Mouse (Mus musculus) forebrain, embryonic 14.5 days (tissue): ENCODE measurements at regions not wholly inside any gene's neighbourhood (a gene's known extent, or its start where the extent isn't known, plus 50 kb on each side); places are given as distances from the start of the nearest gene placed in this dataset.

Experiments used
- ATAC-seq: fragments of 200-750 bp; cut with Nextera tagmentation; 2 replicates; pipeline ENCODE4 v1.8.0; 2017; ENCODE audit warnings: mild to moderate bottlenecking, moderate library complexity
- DNase-seq: peaks from one replicate; pipeline ENCODE4 v3.0.0-alpha.2; 2015; ENCODE audit warnings: low spot score
- H3K27ac ChIP-seq: fragments of 300-500 bp; sonication (generic); 2 replicates; pipeline ENCODE4 v1.5.1; 2014; ENCODE audit warnings: low read depth, mild to moderate bottlenecking, control low read depth, low read length, moderate library complexity
- H3K27me3 ChIP-seq: fragments of 300-500 bp; sonication (generic); replicated peaks from 2 replicates; pipeline ENCODE4 v1.6.1; 2014; ENCODE audit warnings: low read length, control low read depth, mixed read lengths; ENCODE audit not compliant: control insufficient read depth, insufficient read depth
- H3K36me3 ChIP-seq: fragments of 300-500 bp; sonication (generic); 2 replicates; pipeline ENCODE4 v1.6.1; 2014; ENCODE audit warnings: low read length, control low read depth; ENCODE audit not compliant: control insufficient read depth, insufficient read depth
- H3K4me1 ChIP-seq: fragments of 300-500 bp; sonication (generic); 2 replicates; pipeline ENCODE4 v1.6.1; 2014; ENCODE audit warnings: antibody characterized with exemption, low read length, control low read depth; ENCODE audit not compliant: control insufficient read depth, insufficient read depth
- H3K4me2 ChIP-seq: fragments of 300-500 bp; sonication (generic); 2 replicates; pipeline ENCODE4 v1.6.1; 2014; ENCODE audit warnings: mild to moderate bottlenecking, control low read depth, low read length
- H3K4me3 ChIP-seq: fragments of 300-500 bp; sonication (generic); 2 replicates; pipeline ENCODE4 v1.5.1; 2014; ENCODE audit warnings: low read depth, low read length, control low read depth
- H3K9ac ChIP-seq: fragments of 300-500 bp; sonication (generic); 2 replicates; pipeline ENCODE4 v1.6.1; 2014; ENCODE audit warnings: mild to moderate bottlenecking, low read length, control low read depth, moderate library complexity
- H3K9me3 ChIP-seq: fragments of 300-500 bp; sonication (generic); replicated peaks from 2 replicates; pipeline ENCODE4 v1.6.1; 2016; ENCODE audit warnings: low read length, control low read depth, mixed read lengths; ENCODE audit not compliant: control insufficient read depth
- WGBS: fragments of 180-500 bp; shearing (Covaris S2); extraction: QIAGEN DNeasy Blood & Tissue Kit; methylation state at CpG from one replicate; pipeline ENCODE4 v1.1.7; 2014; 5-methylcytosine and 5-hydroxymethylcytosine counted together

- Histone ChIP-seq H3K36me3 (no peaks in the 10 kb centered on the region), H3K4me1 (peaks cover 16% of the 10 kb centered on the region), H3K4me2 (peak overlapping the region; percentile 14; the same call in 1 of the 2 replicates), H3K27me3 (peaks cover 68% of the 10 kb centered on the region), H3K9ac (peak overlapping the region; percentile 36; the same call in 1 of the 2 replicates), H3K9me3 (no peaks in the 10 kb centered on the region), H3K4me3 (no peak overlapping the region), H3K27ac (no peak overlapping the region)
- DNase-seq: no peak
- 28% methylated on average over 19 of the region's 19 CpGs for WGBS
- ATAC-seq: no peak
Observed at GRCm38 (mm10) chr7:136496335-136497242, 397.8 kb upstream of the Mgmt start.

DNA sequence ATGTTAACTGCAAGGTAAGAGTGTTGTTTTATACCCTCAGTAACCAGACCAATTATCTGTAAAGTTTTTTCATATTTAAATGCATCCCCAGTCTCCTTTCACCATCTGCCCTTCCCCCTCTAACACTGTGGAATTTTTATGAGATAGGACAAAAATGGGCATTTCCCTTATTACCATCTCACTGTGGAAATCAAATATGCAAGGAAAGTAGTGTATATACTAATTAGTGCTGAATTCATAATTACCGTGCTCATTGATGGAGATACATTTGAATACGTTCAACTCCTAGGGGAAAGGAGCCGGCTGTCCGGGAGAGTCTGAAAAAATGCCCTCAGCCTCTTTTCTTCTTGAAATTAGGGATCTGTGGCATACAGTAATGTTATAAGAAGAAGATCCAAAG lies 394.4 kb upstream of the Mgmt start:
- ATAC-seq: peak; percentile 82
- no peak overlapping the region for H3K4me3 ChIP-seq
- peaks cover 24% of the 10 kb centered on the region for H3K4me1 ChIP-seq
- H3K27me3 ChIP-seq: peaks cover 40% of the 10 kb centered on the region
- WGBS: 7% methylated on average over 4 of the region's 4 CpGs
- H3K4me2 ChIP-seq: peak overlapping the region; percentile 4; the same call in 1 of the 2 replicates
- H3K36me3 ChIP-seq: no peaks in the 10 kb centered on the region
- no peaks in the 10 kb centered on the region for H3K9me3 ChIP-seq
- H3K27ac ChIP-seq: no peak overlapping the region
- DNase-seq: peak; percentile 90
- no peak overlapping the region for H3K9ac ChIP-seq

GRCm38 (mm10) chr7:136501094-136501493 lies 393.3 kb upstream of the Mgmt start:
- no peaks in the 10 kb centered on the region for H3K36me3 ChIP-seq
- peaks cover 31% of the 10 kb centered on the region for H3K27me3 ChIP-seq
- H3K4me3 ChIP-seq: no peak overlapping the region
- DNase-seq: peak; percentile 32
- H3K27ac ChIP-seq: no peak overlapping the region
- no peak overlapping the region for H3K4me2 ChIP-seq
- ATAC-seq: no peak
- no peak overlapping the region for H3K9ac ChIP-seq
- H3K9me3 ChIP-seq: no peaks in the 10 kb centered on the region
- 84% methylated on average over 7 of the region's 7 CpGs for WGBS
- H3K4me1 ChIP-seq: peaks cover 24% of the 10 kb centered on the region

- H3K27me3 ChIP-seq: peaks cover 23% of the 10 kb centered on the region
Observed at GRCm38 (mm10) chr7:136501855-136502847, 392.3 kb upstream of the Mgmt start.

GRCm38 (mm10) chr7:136511389-136511788 lies 383.0 kb upstream of the Mgmt start:
- Histone ChIP-seq H3K27ac (no peak overlapping the region), H3K9me3 (no peaks in the 10 kb centered on the region), H3K36me3 (no peaks in the 10 kb centered on the region), H3K4me2 (no peak overlapping the region), H3K4me3 (no peak overlapping the region), H3K9ac (no peak overlapping the region), H3K27me3 (no peaks in the 10 kb centered on the region), H3K4me1 (no peaks in the 10 kb centered on the region)
- WGBS: 62% methylated on average over 6 of the region's 6 CpGs
- ATAC-seq (no peak), DNase-seq (no peak)

More at GRCm38 (mm10) chr7:136501855-136502847, 392.3 kb upstream of the Mgmt start:
- DNase-seq: no peak
- no peak overlapping the region for H3K4me2 ChIP-seq
- H3K36me3 ChIP-seq: no peaks in the 10 kb centered on the region
- no peaks in the 10 kb centered on the region for H3K9me3 ChIP-seq
- peaks cover 21% of the 10 kb centered on the region for H3K4me1 ChIP-seq
- WGBS: 68% methylated on average over 32 of the region's 32 CpGs
- H3K4me3 ChIP-seq: no peak overlapping the region
- no peak overlapping the region for H3K27ac ChIP-seq
- ATAC-seq: no peak
- no peak overlapping the region for H3K9ac ChIP-seq

- no peak overlapping the region for H3K4me2 ChIP-seq
- H3K4me3 ChIP-seq: no peak overlapping the region
- no peaks in the 10 kb centered on the region for H3K4me1 ChIP-seq
- no peak overlapping the region for H3K27ac ChIP-seq
- WGBS: 69% methylated on average over 1 of the region's 1 CpGs
- ATAC-seq (no peak), DNase-seq (no peak)
- H3K36me3 ChIP-seq: no peaks in the 10 kb centered on the region
- no peak overlapping the region for H3K9ac ChIP-seq
- H3K27me3 ChIP-seq: no peaks in the 10 kb centered on the region
- no peaks in the 10 kb centered on the region for H3K9me3 ChIP-seq
Observed at GRCm38 (mm10) chr7:136515376-136515775, 379.0 kb upstream of the Mgmt start.

DNA sequence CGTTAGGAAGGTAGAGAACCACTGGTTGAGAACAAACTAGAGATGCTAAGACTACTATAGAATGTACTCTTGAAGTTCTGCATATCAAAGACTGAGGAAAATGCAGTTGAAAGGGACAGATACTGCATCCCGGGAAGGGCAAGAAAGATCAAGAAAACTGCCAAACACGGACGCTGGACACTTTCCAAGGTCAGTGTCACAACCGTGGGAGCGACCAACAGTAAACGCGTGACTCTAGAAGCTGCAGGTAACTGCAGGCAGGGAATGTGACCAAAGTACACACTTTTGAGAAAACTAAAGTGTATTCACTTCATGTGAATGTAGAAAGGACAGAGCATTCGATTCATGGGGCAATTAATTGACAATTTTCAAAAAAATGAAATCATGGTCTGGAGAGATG lies 368.6 kb upstream of the Mgmt start:
- no peak overlapping the region for H3K27ac ChIP-seq
- no peak overlapping the region for H3K4me2 ChIP-seq
- no peak overlapping the region for H3K4me3 ChIP-seq
- DNase-seq: no peak
- 92% methylated on average over 9 of the region's 9 CpGs for WGBS
- H3K9me3 ChIP-seq: no peaks in the 10 kb centered on the region
- ATAC-seq: no peak
- no peaks in the 10 kb centered on the region for H3K36me3 ChIP-seq
- no peak overlapping the region for H3K9ac ChIP-seq
- no peaks in the 10 kb centered on the region for H3K4me1 ChIP-seq
- H3K27me3 ChIP-seq: no peaks in the 10 kb centered on the region

- ATAC-seq: no peak
- H3K4me1 ChIP-seq: no peaks in the 10 kb centered on the region
- H3K27ac ChIP-seq: no peak overlapping the region
- H3K9me3 ChIP-seq: no peaks in the 10 kb centered on the region
- H3K9ac ChIP-seq: no peak overlapping the region
- H3K4me3 ChIP-seq: no peak overlapping the region
- no peak for DNase-seq
- H3K27me3 ChIP-seq: no peaks in the 10 kb centered on the region
- 91% methylated on average over 8 of the region's 8 CpGs for WGBS
- no peaks in the 10 kb centered on the region for H3K36me3 ChIP-seq
- no peak overlapping the region for H3K4me2 ChIP-seq
Observed at GRCm38 (mm10) chr7:136530006-136530785, 364.2 kb upstream of the Mgmt start.
